Mouse (Mus musculus): ENCODE results near the gene Ptger4. TPM values are rescaled to one million over a fixed set of nuclear protein-coding genes. Genes with fewer than 3 reads are reported as not detected.

The Ptger4 gene
- polyA plus RNA-seq, 2 experiments from 2014 or later, result 23.6 to 26.3 TPM

DNA sequence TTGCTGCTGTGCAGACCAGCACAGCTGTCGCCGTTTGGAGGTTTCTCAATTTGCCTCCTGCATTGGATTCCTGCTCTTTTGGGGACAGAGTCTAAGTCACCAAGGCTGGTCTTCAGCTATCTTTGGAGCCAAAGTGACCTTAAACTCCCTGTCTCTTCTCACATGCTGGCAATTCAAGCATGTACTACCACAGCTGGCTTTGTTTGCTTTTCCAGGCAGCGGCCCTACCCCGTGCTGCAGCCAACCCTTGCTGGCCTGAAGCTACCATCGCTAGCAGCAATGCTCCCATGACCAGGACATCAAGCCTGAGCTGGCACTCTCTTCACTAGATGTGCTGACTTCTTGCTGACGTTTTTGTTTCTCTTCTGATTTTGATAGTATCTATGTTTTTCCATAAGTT is 85.2 kb downstream of the Ptger4 start:
- ATAC-seq, result no peak

DNA sequence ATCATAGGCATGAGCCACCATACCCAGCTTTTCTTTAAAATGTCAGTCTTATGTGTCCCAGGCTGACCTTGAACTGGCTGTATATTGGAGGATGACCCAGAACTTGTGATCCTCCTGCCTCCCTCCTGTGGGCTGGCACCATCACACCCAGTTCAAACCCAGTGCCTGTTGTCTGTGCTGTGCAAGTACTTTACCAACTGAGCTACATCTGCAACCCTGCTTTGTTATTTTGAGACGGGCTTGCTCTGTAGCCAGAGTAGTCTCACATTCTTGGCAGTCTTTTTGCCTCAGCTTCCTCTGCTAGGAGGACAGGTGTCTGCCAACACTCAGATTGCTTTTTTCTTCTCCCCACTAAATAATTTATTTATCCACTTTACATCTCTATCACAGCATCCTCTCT is 86.6 kb downstream of the Ptger4 start:
- ATAC-seq, result no peak

Other genes starting within 250 kb of the Ptger4 start
- gene C7, start 180.4 kb downstream of the Ptger4 start, polyA plus RNA-seq (2017; shearing (Covaris generic)), result not detected
- gene Card6, start 135.6 kb downstream of the Ptger4 start, polyA plus RNA-seq (2017; shearing (Covaris generic)), result 10 to 100 TPM; 47.4 to 53.6 TPM
- gene Rpl37, start 127.5 kb downstream of the Ptger4 start, polyA plus RNA-seq (2017; shearing (Covaris generic)), result 1,000 to 10,000 TPM; 1,603 to 2,725 TPM
- gene Prkaa1, start 100.3 kb downstream of the Ptger4 start, polyA plus RNA-seq (2017; shearing (Covaris generic)), result 10 to 100 TPM; 19.5 to 20.4 TPM
- 10 to 100 TPM; 59.2 to 71.1 TPM for gene Ttc33, start 58.7 kb downstream of the Ptger4 start, polyA plus RNA-seq (2017; shearing (Covaris generic))